Mouse (Mus musculus) kidney, adult 8-10 months (tissue): Measurements from ENCODE around the gene Fkbp10.

Source experiments
- DNase-seq, 2 experiments: peaks; one replicate each; pipeline ENCODE4 v3.0.0; 2022

The Fkbp10 gene

GRCm38 (mm10) chr11:100472197-100472934 lies 56.9 kb downstream of the Fkbp10 start, which contains the start of gene Klhl11:
Gene Klhl11, minus strand, starts transcription at chr11:100472741.
- DNase-seq, result peak; percentile 86 to 91

- DNase-seq, result no peak
These were observed 57.4 kb downstream of the Fkbp10 start for GRCm38 (mm10) chr11:100472935-100473295.
